Mouse (Mus musculus) brown adipose tissue, adult 24 weeks (tissue): ENCODE data around the gene Abcb11. TPM values are rescaled to one million over a fixed set of nuclear protein-coding genes. Genes with fewer than 3 reads are reported as not detected.
"Not testable (repeated sequence)": the region's sequence is repeated elsewhere in the genome, so short reads cannot be mapped to it uniquely, and the experiment has no call there.

Experiments used
- H3K27ac ChIP-seq: fragments of 200-500 bp; replicated peaks from 2 replicates; pipeline ENCODE4 v1.5.1; 2012; ENCODE audit warnings: low read depth, mild to moderate bottlenecking, low read length
- H3K4me1 ChIP-seq: fragments of 200-500 bp; 2 replicates; pipeline ENCODE4 v1.6.1; 2012; ENCODE audit warnings: low read length, mixed read lengths; ENCODE audit not compliant: control insufficient read depth, insufficient read depth, insufficient read length
- H3K4me3 ChIP-seq: fragments of 200-500 bp; 2 replicates; pipeline ENCODE4 v1.5.1; 2012; ENCODE audit warnings: low read depth, mild to moderate bottlenecking, low read length, moderate library complexity; ENCODE audit not compliant: insufficient read depth
- polyA plus RNA-seq: library from polyadenylated mRNA; stranded (reverse); fragments of >200 nt; gene quantifications from 2 replicates; pipeline ENCODE4 v1.2.4, GENCODE M21; 2012; ENCODE audit not compliant: missing spikeins, insufficient read depth, insufficient read length

Gene Abcb11
- polyA plus RNA-seq, 1 experiment, result not detected

GRCm38 (mm10) chr2:69321457-69321856, 21.0 kb downstream of the Abcb11 start:
- no peaks in the 10 kb centered on the region for H3K4me1 ChIP-seq
- no peak overlapping the region for H3K4me3 ChIP-seq
- no peak overlapping the region for H3K27ac ChIP-seq

- H3K27ac ChIP-seq, result no peak overlapping the region
- H3K4me1 ChIP-seq, result no peaks in the 10 kb centered on the region
- H3K4me3 ChIP-seq, result no peak overlapping the region
Observed at GRCm38 (mm10) chr2:69311337-69311736, 31.1 kb downstream of the Abcb11 start.

- Histone ChIP-seq H3K4me3 (no peak overlapping the region), H3K27ac (no peak overlapping the region), H3K4me1 (no peaks in the 10 kb centered on the region)
Observed at GRCm38 (mm10) chr2:69308136-69308535, 34.3 kb downstream of the Abcb11 start.

- H3K4me1 ChIP-seq, H3K4me3 ChIP-seq, H3K27ac ChIP-seq: not testable (repeated sequence)
Observed at GRCm38 (mm10) chr2:69300568-69300967, 41.8 kb downstream of the Abcb11 start.

GRCm38 (mm10) chr2:69294508-69294907, 47.9 kb downstream of the Abcb11 start:
- no peak overlapping the region for H3K27ac ChIP-seq
- no peaks in the 10 kb centered on the region for H3K4me1 ChIP-seq
- no peak overlapping the region for H3K4me3 ChIP-seq

GRCm38 (mm10) chr2:69288989-69289388, 53.4 kb downstream of the Abcb11 start:
- Histone ChIP-seq H3K4me3 (no peak overlapping the region), H3K4me1 (no peaks in the 10 kb centered on the region), H3K27ac (no peak overlapping the region)

- no peaks in the 10 kb centered on the region for H3K4me1 ChIP-seq
- no peak overlapping the region for H3K27ac ChIP-seq
- no peak overlapping the region for H3K4me3 ChIP-seq
Observed at GRCm38 (mm10) chr2:69275875-69276274, 66.5 kb downstream of the Abcb11 start.

GRCm38 (mm10) chr2:69264069-69264618, 78.3 kb downstream of the Abcb11 start:
- Histone ChIP-seq H3K4me3 (no peak overlapping the region), H3K4me1 (no peaks in the 10 kb centered on the region)

GRCm38 (mm10) chr2:69248221-69248755, 94.1 kb downstream of the Abcb11 start:
- Histone ChIP-seq H3K4me3 (no peak overlapping the region), H3K4me1 (no peaks in the 10 kb centered on the region), H3K27ac (no peak overlapping the region)

More at GRCm38 (mm10) chr2:69264069-69264618, 78.3 kb downstream of the Abcb11 start:
- H3K27ac ChIP-seq, result no peak overlapping the region

GRCm38 (mm10) chr2:69247081-69247480, 95.3 kb downstream of the Abcb11 start:
- Histone ChIP-seq H3K4me3 (no peak overlapping the region), H3K27ac (no peak overlapping the region), H3K4me1 (no peaks in the 10 kb centered on the region)

- no peak overlapping the region for H3K4me3 ChIP-seq
- no peak overlapping the region for H3K27ac ChIP-seq
- H3K4me1 ChIP-seq, result no peaks in the 10 kb centered on the region
Observed at GRCm38 (mm10) chr2:69244924-69245323, 97.5 kb downstream of the Abcb11 start.

- H3K4me1 ChIP-seq, result no peaks in the 10 kb centered on the region
Observed at GRCm38 (mm10) chr2:69239315-69239714, 103.1 kb downstream of the Abcb11 start.

GRCm38 (mm10) chr2:69234976-69235678, 107.3 kb downstream of the Abcb11 start:
- no peak overlapping the region for H3K27ac ChIP-seq
- no peaks in the 10 kb centered on the region for H3K4me1 ChIP-seq

More at GRCm38 (mm10) chr2:69239315-69239714, 103.1 kb downstream of the Abcb11 start:
- no peak overlapping the region for H3K4me3 ChIP-seq
- H3K27ac ChIP-seq, result no peak overlapping the region

GRCm38 (mm10) chr2:69232101-69232500, 110.3 kb downstream of the Abcb11 start:
- Histone ChIP-seq H3K4me3 (no peak overlapping the region), H3K4me1 (no peaks in the 10 kb centered on the region), H3K27ac (no peak overlapping the region)

More at GRCm38 (mm10) chr2:69234976-69235678, 107.3 kb downstream of the Abcb11 start:
- no peak overlapping the region for H3K4me3 ChIP-seq

GRCm38 (mm10) chr2:69230137-69230536, 112.3 kb downstream of the Abcb11 start:
- Histone ChIP-seq H3K27ac (no peak overlapping the region), H3K4me3 (no peak overlapping the region), H3K4me1 (no peaks in the 10 kb centered on the region)

GRCm38 (mm10) chr2:69228635-69229034, 113.8 kb downstream of the Abcb11 start:
- no peak overlapping the region for H3K4me3 ChIP-seq
- no peaks in the 10 kb centered on the region for H3K4me1 ChIP-seq
- H3K27ac ChIP-seq, result no peak overlapping the region
